Mouse (Mus musculus) testis, adult 2 months (tissue): ENCODE results near the gene Foxo3.

ENCODE experiments used
- CTCF ChIP-seq: fragments of 200-500 bp; IDR thresholded peaks from 2 replicates; pipeline ENCODE4 v1.5.1; 2012; ENCODE audit warnings: low read depth, mild to moderate bottlenecking, inconsistent platforms, low read length, moderate library complexity; ENCODE audit not compliant: control insufficient read depth, insufficient read depth, insufficient replicate concordance
- POLR2A ChIP-seq: fragments of 200-500 bp; IDR thresholded peaks from 2 replicates; pipeline ENCODE4 v1.6.1; 2012; ENCODE audit warnings: low read depth, mild to moderate bottlenecking, inconsistent platforms, low read length, moderate library complexity; ENCODE audit not compliant: control insufficient read depth

- TF ChIP-seq CTCF, result no peak; the same call in 1 of the 2 replicates
- TF ChIP-seq POLR2A, result no peak
Measured at GRCm38 (mm10) chr10:42295028-42295427, 18.5 kb upstream of the Foxo3 start.
